Mouse (Mus musculus): Measurements from ENCODE around the gene Ccnj. TPM values are rescaled to one million over a fixed set of nuclear protein-coding genes. Genes with fewer than 3 reads are reported as not detected.

Ccnj gene
- total RNA-seq, 2 experiments from 2014 or later: 5.5 to 9.3 TPM

GRCm38 (mm10) chr19:40841083-40841482, 10.0 kb downstream of the Ccnj start:
- ATAC-seq (replicated peaks; ENCODE audit: poor library complexity, severe bottlenecking): no peak

DNA sequence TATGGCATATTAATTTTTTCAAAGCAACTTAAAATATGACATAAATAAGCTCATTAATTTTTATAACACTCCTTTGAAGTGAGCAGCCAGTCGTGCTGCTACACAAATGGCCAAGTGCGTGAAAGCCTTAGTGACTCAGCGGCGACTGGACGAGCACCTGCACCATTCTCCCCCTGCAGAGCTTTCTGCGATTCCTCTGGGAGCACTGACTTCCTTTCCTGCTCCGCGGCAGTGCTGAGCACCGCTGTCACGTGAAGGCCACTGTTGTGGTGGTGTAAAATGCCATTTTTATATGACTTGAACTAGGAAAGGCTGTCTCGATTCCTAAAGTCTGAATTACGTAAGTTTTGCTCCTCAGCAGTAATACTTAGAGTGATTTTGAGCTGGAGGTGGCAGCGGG, 10.5 kb downstream of the Ccnj start:
- ATAC-seq (replicated peaks; ENCODE audit: poor library complexity, severe bottlenecking): no peak

DNA sequence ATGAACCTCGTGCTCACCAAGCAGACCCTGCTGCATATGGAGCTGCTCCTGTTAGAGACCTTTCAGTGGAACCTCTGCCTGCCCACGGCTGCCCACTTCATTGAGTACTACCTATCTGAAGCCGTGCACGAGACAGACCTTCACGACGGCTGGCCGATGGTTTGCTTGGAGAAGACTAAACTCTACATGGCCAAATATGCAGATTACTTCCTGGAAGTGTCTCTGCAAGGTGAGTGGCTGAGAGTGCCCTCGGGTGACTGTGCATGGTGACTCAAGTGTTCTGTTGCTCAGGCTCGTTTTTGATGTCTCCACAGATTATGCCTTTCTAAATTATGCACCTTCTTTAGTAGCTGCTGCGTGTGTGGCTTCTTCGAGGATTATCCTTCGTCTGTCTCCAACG, 13.7 kb downstream of the Ccnj start:
- no peak for ATAC-seq (replicated peaks; ENCODE audit: poor library complexity, severe bottlenecking)

DNA sequence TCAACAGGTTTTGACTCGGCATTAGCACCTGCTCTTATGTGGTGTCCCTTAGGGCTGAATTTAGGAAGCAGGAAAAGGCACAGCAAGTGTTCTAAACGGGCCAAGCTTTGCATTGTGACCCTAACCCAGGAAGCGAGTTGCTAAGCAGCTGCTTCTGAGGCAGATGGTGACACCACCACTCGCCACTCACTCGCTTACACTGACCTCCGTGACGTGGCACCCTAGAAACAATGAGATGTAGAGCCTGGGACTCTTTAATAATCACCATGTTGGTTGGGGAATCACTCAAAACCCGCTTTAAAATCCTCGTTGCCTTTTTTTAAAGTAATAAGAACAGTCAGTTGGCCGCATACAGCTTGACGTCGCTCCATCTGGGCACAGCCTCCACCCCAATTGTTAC, 18.3 kb downstream of the Ccnj start:
- no peak for ATAC-seq (replicated peaks; ENCODE audit: poor library complexity, severe bottlenecking)

DNA sequence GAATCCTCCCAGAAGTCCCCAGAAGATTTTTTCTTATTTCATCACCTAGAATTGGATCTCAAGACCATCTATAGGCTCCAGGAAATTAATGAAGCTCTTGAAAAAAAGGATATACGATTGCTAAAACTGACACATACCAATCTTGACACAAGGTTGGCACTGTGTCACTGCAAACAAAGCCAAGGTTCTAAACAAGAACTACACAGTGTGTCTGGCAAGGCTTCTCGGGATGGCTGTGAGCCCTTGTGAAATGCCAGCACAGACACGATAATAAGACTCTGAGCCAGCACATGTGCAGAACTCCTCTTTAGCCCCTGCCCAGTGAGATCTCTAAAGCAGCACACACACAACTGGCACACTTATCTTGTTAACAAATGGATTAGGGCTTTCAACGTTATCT, 28.5 kb downstream of the Ccnj start:
- no peak for ATAC-seq (replicated peaks; ENCODE audit: poor library complexity, severe bottlenecking)

GRCm38 (mm10) chr19:40868284-40868683, 37.2 kb downstream of the Ccnj start:
- peak; percentile 23; the same call in 1 of the 2 replicates for ATAC-seq (replicated peaks; ENCODE audit: poor library complexity, severe bottlenecking)

- ATAC-seq (replicated peaks; ENCODE audit: poor library complexity, severe bottlenecking): no peak
These were observed 38.5 kb downstream of the Ccnj start for GRCm38 (mm10) chr19:40869425-40870105.

- peak; percentile 99 for ATAC-seq (replicated peaks; ENCODE audit: poor library complexity, severe bottlenecking)
These were observed 42.0 kb downstream of the Ccnj start for GRCm38 (mm10) chr19:40872955-40873665.

DNA sequence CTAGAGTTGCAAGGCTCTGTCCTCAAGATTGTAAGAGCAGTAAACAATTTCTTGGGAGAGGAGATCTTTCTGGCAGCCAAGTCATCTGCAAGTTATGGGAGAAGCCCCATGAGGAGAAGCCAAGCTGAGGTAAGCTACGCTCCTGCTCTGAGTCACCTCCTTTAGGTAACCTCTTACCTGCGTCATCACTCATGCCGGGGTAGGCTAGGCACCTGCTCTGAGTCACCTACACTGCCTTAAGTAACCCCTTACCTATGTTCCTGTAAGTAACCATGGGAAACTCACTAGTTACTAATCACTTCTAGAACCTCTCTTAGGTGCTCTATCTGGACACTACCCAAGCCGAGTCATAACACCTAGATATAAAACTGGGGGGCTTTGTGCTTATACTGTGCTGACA, 50.6 kb downstream of the Ccnj start:
- ATAC-seq (replicated peaks; ENCODE audit: poor library complexity, severe bottlenecking): no peak

DNA sequence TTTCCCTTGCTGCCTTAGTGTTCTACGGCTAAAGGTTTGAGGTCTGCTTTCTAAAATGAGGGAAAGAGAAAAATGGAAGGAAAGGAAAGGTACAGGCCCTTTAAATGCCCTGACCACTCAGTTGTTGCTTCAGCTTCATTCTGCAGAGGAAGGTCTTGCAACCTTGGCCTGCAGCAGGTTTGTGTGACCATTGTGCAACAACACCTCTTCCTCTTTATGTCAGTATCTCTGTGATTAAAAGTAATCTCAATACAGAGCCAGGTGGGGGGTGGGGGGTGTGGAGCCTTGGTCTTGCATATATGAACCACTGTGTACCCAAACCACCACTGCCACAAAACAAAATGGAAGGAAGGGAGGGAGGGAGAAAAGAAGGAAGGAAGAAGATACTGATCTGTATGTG, 57.8 kb downstream of the Ccnj start:
- peak; percentile 98 for ATAC-seq (replicated peaks; ENCODE audit: poor library complexity, severe bottlenecking)

GRCm38 (mm10) chr19:40894071-40894506, 63.0 kb downstream of the Ccnj start:
- ATAC-seq (replicated peaks; ENCODE audit: poor library complexity, severe bottlenecking): no peak

GRCm38 (mm10) chr19:40894519-40895392, 63.7 kb downstream of the Ccnj start, which contains the start of gene Zfp518a:
Gene Zfp518a, plus strand, starts transcription at chr19:40894705.
- peak; percentile 96 for ATAC-seq (replicated peaks; ENCODE audit: poor library complexity, severe bottlenecking)

DNA sequence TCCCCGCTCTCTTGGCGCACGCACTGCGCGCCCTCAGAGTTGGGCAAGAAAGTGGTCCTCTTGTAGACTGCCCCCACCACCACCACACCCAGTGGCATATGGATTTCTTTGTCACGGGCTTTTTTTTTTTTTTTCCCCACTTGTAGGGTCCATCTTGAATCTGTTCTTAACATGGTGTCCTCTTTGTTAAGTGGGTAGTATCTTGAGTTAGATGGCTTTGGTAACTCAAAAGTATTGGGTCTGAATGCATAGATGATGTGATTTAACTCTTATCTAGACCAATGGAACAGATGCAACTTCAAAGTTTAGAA, 64.3 kb downstream of the Ccnj start:
- no peak for ATAC-seq (replicated peaks; ENCODE audit: poor library complexity, severe bottlenecking)

Other genes with a start within 250 kb of the Ccnj start
- 34.7 and 35.8 TPM in 2 replicates for gene Aldh18a1, start 242.8 kb upstream of the Ccnj start, total RNA-seq (2014; fragmentation: Nextera tagmentation)
- gene Aldh18a1, start 242.8 kb upstream of the Ccnj start, total RNA-seq (2017): 34.4 and 36.8 TPM in 2 replicates
- gene Tctn3, start 219.0 kb upstream of the Ccnj start, total RNA-seq (2014; fragmentation: Nextera tagmentation): 6.6 and 9.2 TPM in 2 replicates
- 3.5 and 4.0 TPM in 2 replicates for gene Tctn3, start 219.0 kb upstream of the Ccnj start, total RNA-seq (2017)
- gene Entpd1, start 218.9 kb upstream of the Ccnj start, total RNA-seq (2014; fragmentation: Nextera tagmentation): 4.0 and 12.1 TPM in 2 replicates
- gene Entpd1, start 218.9 kb upstream of the Ccnj start, total RNA-seq (2017): 12.8 and 15.0 TPM in 2 replicates
- not detected in 2 replicates for gene Cc2d2b, start 82.5 kb upstream of the Ccnj start, total RNA-seq (2014; fragmentation: Nextera tagmentation)
- gene Cc2d2b, start 82.5 kb upstream of the Ccnj start, total RNA-seq (2017): 0.09 and 0.15 TPM in 2 replicates
- gene Zfp518a, start 63.4 kb downstream of the Ccnj start, total RNA-seq (2014; fragmentation: Nextera tagmentation): 15.9 and 18.2 TPM in 2 replicates
- gene Zfp518a, start 63.4 kb downstream of the Ccnj start, total RNA-seq (2017): 24.8 and 39.9 TPM in 2 replicates
- 0.30 TPM in 1 of 2 replicates, not detected in the other for gene Blnk, start 163.3 kb downstream of the Ccnj start, total RNA-seq (2014; fragmentation: Nextera tagmentation)
- gene Blnk, start 163.3 kb downstream of the Ccnj start, total RNA-seq (2017): not detected in 2 replicates
- gene Dntt, start 198.0 kb downstream of the Ccnj start, total RNA-seq (2014; fragmentation: Nextera tagmentation): 0.13 and 0.17 TPM in 2 replicates
- gene Dntt, start 198.0 kb downstream of the Ccnj start, total RNA-seq (2017): 0.82 and 1.1 TPM in 2 replicates
- not detected in 2 replicates for gene Opalin, start 245.8 kb downstream of the Ccnj start, total RNA-seq (2014; fragmentation: Nextera tagmentation)
- not detected in 2 replicates for gene Opalin, start 245.8 kb downstream of the Ccnj start, total RNA-seq (2017)

Measured in granulocyte monocyte progenitor cell, adult 5-6 weeks (primary cell).